Mouse (Mus musculus): ENCODE measurements around the gene Gm45337. TPM values are rescaled to one million over a fixed set of nuclear protein-coding genes. Genes with fewer than 3 reads are reported as not detected.

Gm45337 gene
- total and polyA plus RNA-seq, 3 experiments, result not detected

- peaks cover 10% of the 10 kb centered on the region for H3K9me3 ChIP-seq (replicated peaks)
- H3K4me1 ChIP-seq (ENCODE audit: insufficient read depth, low read depth, low read length), result peaks cover 2% of the 10 kb centered on the region; the same call in 1 of the 2 replicates
- TF ChIP-seq GATA1 (IDR thresholded peaks at IDR 0.05; ENCODE audit: borderline replicate concordance, low read length), result no peak
- no peak for TF ChIP-seq POLR2AphosphoS5 (IDR thresholded peaks at IDR 0.05; ENCODE audit: insufficient replicate concordance, low read depth, low read length)
- no peak for TF ChIP-seq GATA2 (IDR thresholded peaks at IDR 0.05; ENCODE audit: borderline replicate concordance, low read depth, low read length)
- no peak for TF ChIP-seq CTCF (IDR thresholded peaks at IDR 0.05; ENCODE audit: low read depth, low read length)
- no peak for TF ChIP-seq TAL1 (conservative IDR thresholded peaks at IDR 0.05; ENCODE audit: low read depth, low read length)
- DNase-seq (ENCODE audit: low spot score) (no peak), ATAC-seq (ENCODE audit: extremely low read depth, insufficient number of reproducible peaks, low FRiP score, poor library complexity, severe bottlenecking) (no peak)
- H3K36me3 ChIP-seq (replicated peaks), result no peaks in the 10 kb centered on the region
- peaks cover 57% of the 10 kb centered on the region for H3K27me3 ChIP-seq (ENCODE audit: insufficient read depth, low read length)
- H3K4me3 ChIP-seq (ENCODE audit: low read depth, low read length), result peak overlapping the region; percentile 54; the same call in 1 of the 2 replicates
These were observed 49.9 kb downstream of the Gm45337 start for GRCm38 (mm10) chr7:142094301-142095143.

GRCm38 (mm10) chr7:142093696-142094240 lies 50.6 kb downstream of the Gm45337 start:
- Histone ChIP-seq H3K4me1 (ENCODE audit: insufficient read depth, low read depth, low read length) (peaks cover 2% of the 10 kb centered on the region; the same call in 1 of the 2 replicates), H3K9me3 (replicated peaks) (peaks cover 10% of the 10 kb centered on the region), H3K27me3 (ENCODE audit: insufficient read depth, low read length) (peaks cover 55% of the 10 kb centered on the region), H3K4me3 (ENCODE audit: low read depth, low read length) (no peak overlapping the region), H3K36me3 (replicated peaks) (no peaks in the 10 kb centered on the region)
- TF ChIP-seq TAL1 (conservative IDR thresholded peaks at IDR 0.05; ENCODE audit: low read depth, low read length) (no peak), GATA1 (IDR thresholded peaks at IDR 0.05; ENCODE audit: borderline replicate concordance, low read length) (no peak), GATA2 (IDR thresholded peaks at IDR 0.05; ENCODE audit: borderline replicate concordance, low read depth, low read length) (no peak), POLR2AphosphoS5 (IDR thresholded peaks at IDR 0.05; ENCODE audit: insufficient replicate concordance, low read depth, low read length) (no peak)
- ATAC-seq (ENCODE audit: extremely low read depth, insufficient number of reproducible peaks, low FRiP score, poor library complexity, severe bottlenecking) (no peak), DNase-seq (ENCODE audit: low spot score) (no peak)

Other genes with a start within 250 kb of the Gm45337 start
Only the 20 nearest of the 21 such genes appear.
- 49.4 and 55.5 TPM in 2 replicates for gene Tollip, start 226.1 kb downstream of the Gm45337 start, total RNA-seq (2014; fragmentation: Nextera tagmentation)
- gene Tollip, start 226.1 kb downstream of the Gm45337 start, total RNA-seq (2017), result 51.9 and 52.6 TPM in 2 replicates
- gene Tollip, start 226.1 kb downstream of the Gm45337 start, polyA plus RNA-seq (2012), result 53.6 and 62.7 TPM in 2 replicates
- gene Brsk2, start 194.9 kb downstream of the Gm45337 start, total RNA-seq (2014; fragmentation: Nextera tagmentation), result not detected in 2 replicates
- 0.05 TPM in 1 of 2 replicates, not detected in the other for gene Brsk2, start 194.9 kb downstream of the Gm45337 start, total RNA-seq (2017)
- gene Brsk2, start 194.9 kb downstream of the Gm45337 start, polyA plus RNA-seq (2012), result not detected in 2 replicates
- 23.3 and 25.9 TPM in 2 replicates for gene Mob2, start 83.5 kb downstream of the Gm45337 start, total RNA-seq (2014; fragmentation: Nextera tagmentation)
- 33.9 and 41.5 TPM in 2 replicates for gene Mob2, start 83.5 kb downstream of the Gm45337 start, total RNA-seq (2017)
- 36.3 and 37.1 TPM in 2 replicates for gene Mob2, start 83.5 kb downstream of the Gm45337 start, polyA plus RNA-seq (2012)
- gene Dusp8, start 48.8 kb downstream of the Gm45337 start, total RNA-seq (2014; fragmentation: Nextera tagmentation), result 2.0 TPM in 1 of 2 replicates, not detected in the other
- 0.06 and 0.11 TPM in 2 replicates for gene Dusp8, start 48.8 kb downstream of the Gm45337 start, total RNA-seq (2017)
- gene Dusp8, start 48.8 kb downstream of the Gm45337 start, polyA plus RNA-seq (2012), result 0.01 TPM in 1 of 2 replicates, not detected in the other
- not detected in 2 replicates for gene Gm45618, start 23.9 kb downstream of the Gm45337 start, total RNA-seq (2014; fragmentation: Nextera tagmentation)
- gene Gm45618, start 23.9 kb downstream of the Gm45337 start, total RNA-seq (2017), result not detected in 2 replicates
- not detected in 2 replicates for gene Gm45618, start 23.9 kb downstream of the Gm45337 start, polyA plus RNA-seq (2012)
- not detected in 2 replicates for gene Gm39115, start 8.6 kb downstream of the Gm45337 start, total RNA-seq (2014; fragmentation: Nextera tagmentation)
- gene Gm39115, start 8.6 kb downstream of the Gm45337 start, total RNA-seq (2017), result not detected in 2 replicates
- not detected in 2 replicates for gene Gm39115, start 8.6 kb downstream of the Gm45337 start, polyA plus RNA-seq (2012)
- gene Gm29735, start 12.5 kb upstream of the Gm45337 start, total RNA-seq (2014; fragmentation: Nextera tagmentation), result not detected in 2 replicates
- gene Gm29735, start 12.5 kb upstream of the Gm45337 start, total RNA-seq (2017), result not detected in 2 replicates
- gene Gm29735, start 12.5 kb upstream of the Gm45337 start, polyA plus RNA-seq (2012), result not detected in 2 replicates
- not detected in 2 replicates for gene Gm4553, start 21.1 kb upstream of the Gm45337 start, total RNA-seq (2014; fragmentation: Nextera tagmentation)
- not detected in 2 replicates for gene Gm4553, start 21.1 kb upstream of the Gm45337 start, total RNA-seq (2017)
- not detected in 2 replicates for gene Gm4553, start 21.1 kb upstream of the Gm45337 start, polyA plus RNA-seq (2012)
- not detected in 2 replicates for gene Krtap5-2, start 31.4 kb upstream of the Gm45337 start, total RNA-seq (2014; fragmentation: Nextera tagmentation)
- 0.12 TPM in 1 of 2 replicates, not detected in the other for gene Krtap5-2, start 31.4 kb upstream of the Gm45337 start, total RNA-seq (2017)
- gene Krtap5-2, start 31.4 kb upstream of the Gm45337 start, polyA plus RNA-seq (2012), result not detected in 2 replicates
- not detected in 2 replicates for gene Gm10153, start 45.8 kb upstream of the Gm45337 start, total RNA-seq (2014; fragmentation: Nextera tagmentation)
- gene Gm10153, start 45.8 kb upstream of the Gm45337 start, total RNA-seq (2017), result not detected in 2 replicates
- gene Gm10153, start 45.8 kb upstream of the Gm45337 start, polyA plus RNA-seq (2012), result not detected in 2 replicates
- gene Krtap5-3, start 56.8 kb upstream of the Gm45337 start, total RNA-seq (2014; fragmentation: Nextera tagmentation), result not detected in 2 replicates
- gene Krtap5-3, start 56.8 kb upstream of the Gm45337 start, total RNA-seq (2017), result not detected in 2 replicates
- not detected in 2 replicates for gene Krtap5-3, start 56.8 kb upstream of the Gm45337 start, polyA plus RNA-seq (2012)
- not detected in 2 replicates for gene Gm7579, start 67.3 kb upstream of the Gm45337 start, total RNA-seq (2014; fragmentation: Nextera tagmentation)
- not detected in 2 replicates for gene Gm7579, start 67.3 kb upstream of the Gm45337 start, total RNA-seq (2017)
- not detected in 2 replicates for gene Gm7579, start 67.3 kb upstream of the Gm45337 start, polyA plus RNA-seq (2012)
- gene Krtap5-5, start 85.4 kb upstream of the Gm45337 start, total RNA-seq (2014; fragmentation: Nextera tagmentation), result not detected in 2 replicates
- not detected in 2 replicates for gene Krtap5-5, start 85.4 kb upstream of the Gm45337 start, total RNA-seq (2017)
- gene Krtap5-5, start 85.4 kb upstream of the Gm45337 start, polyA plus RNA-seq (2012), result not detected in 2 replicates
- gene Gm40460, start 96.5 kb upstream of the Gm45337 start, total RNA-seq (2014; fragmentation: Nextera tagmentation), result not detected in 2 replicates
- not detected in 2 replicates for gene Gm40460, start 96.5 kb upstream of the Gm45337 start, total RNA-seq (2017)
- not detected in 2 replicates for gene Gm40460, start 96.5 kb upstream of the Gm45337 start, polyA plus RNA-seq (2012)
- gene Gm2431, start 113.7 kb upstream of the Gm45337 start, total RNA-seq (2014; fragmentation: Nextera tagmentation), result not detected in 2 replicates
- gene Gm2431, start 113.7 kb upstream of the Gm45337 start, total RNA-seq (2017), result not detected in 2 replicates
- gene Gm2431, start 113.7 kb upstream of the Gm45337 start, polyA plus RNA-seq (2012), result not detected in 2 replicates
- gene Gm4559, start 129.8 kb upstream of the Gm45337 start, total RNA-seq (2014; fragmentation: Nextera tagmentation), result not detected in 2 replicates
- gene Gm4559, start 129.8 kb upstream of the Gm45337 start, total RNA-seq (2017), result not detected in 2 replicates
- gene Gm4559, start 129.8 kb upstream of the Gm45337 start, polyA plus RNA-seq (2012), result not detected in 2 replicates
- gene Krtap5-1, start 152.5 kb upstream of the Gm45337 start, total RNA-seq (2014; fragmentation: Nextera tagmentation), result not detected in 2 replicates
- not detected in 2 replicates for gene Krtap5-1, start 152.5 kb upstream of the Gm45337 start, total RNA-seq (2017)
- not detected in 2 replicates for gene Krtap5-1, start 152.5 kb upstream of the Gm45337 start, polyA plus RNA-seq (2012)
- gene Krtap5-4, start 158.9 kb upstream of the Gm45337 start, total RNA-seq (2014; fragmentation: Nextera tagmentation), result not detected in 2 replicates
- gene Krtap5-4, start 158.9 kb upstream of the Gm45337 start, total RNA-seq (2017), result not detected in 2 replicates
- gene Krtap5-4, start 158.9 kb upstream of the Gm45337 start, polyA plus RNA-seq (2012), result not detected in 2 replicates
- not detected in 2 replicates for gene Ifitm10, start 229.1 kb upstream of the Gm45337 start, total RNA-seq (2014; fragmentation: Nextera tagmentation)
- 0.81 and 0.93 TPM in 2 replicates for gene Ifitm10, start 229.1 kb upstream of the Gm45337 start, total RNA-seq (2017)
- gene Ifitm10, start 229.1 kb upstream of the Gm45337 start, polyA plus RNA-seq (2012), result 0.33 and 0.52 TPM in 2 replicates
- not detected in 2 replicates for gene Gm49369, start 238.1 kb upstream of the Gm45337 start, total RNA-seq (2014; fragmentation: Nextera tagmentation)
- gene Gm49369, start 238.1 kb upstream of the Gm45337 start, total RNA-seq (2017), result 246 and 291 TPM in 2 replicates
- gene Gm49369, start 238.1 kb upstream of the Gm45337 start, polyA plus RNA-seq (2012), result 28.2 and 43.6 TPM in 2 replicates